Mouse (Mus musculus): ENCODE data around the gene Crip3. TPM values are rescaled to one million over a fixed set of nuclear protein-coding genes. Genes with fewer than 3 reads are reported as not detected.

The Crip3 gene
- total RNA-seq, 1 experiment from 2014 or later = not detected

DNA sequence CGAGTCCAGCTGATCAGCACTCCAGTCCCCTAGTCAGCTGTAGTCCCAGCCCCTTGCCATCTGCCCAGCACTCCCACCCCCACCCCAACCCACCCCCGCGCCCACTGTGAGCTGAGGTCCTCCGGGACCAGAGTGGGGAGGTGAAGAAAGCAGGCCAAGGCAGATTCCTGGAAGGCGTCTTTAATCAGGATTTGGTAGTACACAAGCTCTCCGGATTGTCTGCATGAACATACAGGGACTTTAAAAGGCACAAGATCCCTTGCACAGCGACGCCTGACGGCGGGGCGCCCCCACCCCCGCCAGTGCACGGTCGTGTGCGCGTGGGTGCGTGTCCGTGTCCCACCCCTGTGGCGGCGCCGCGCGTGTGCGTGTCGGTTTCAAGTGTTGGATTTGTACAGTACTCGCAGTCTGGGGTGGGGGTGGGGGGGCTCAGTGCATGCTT is 25.3 kb downstream of the Crip3 start:
- ATAC-seq (replicated peaks; ENCODE audit: low read depth, poor library complexity, severe bottlenecking) = no peak

DNA sequence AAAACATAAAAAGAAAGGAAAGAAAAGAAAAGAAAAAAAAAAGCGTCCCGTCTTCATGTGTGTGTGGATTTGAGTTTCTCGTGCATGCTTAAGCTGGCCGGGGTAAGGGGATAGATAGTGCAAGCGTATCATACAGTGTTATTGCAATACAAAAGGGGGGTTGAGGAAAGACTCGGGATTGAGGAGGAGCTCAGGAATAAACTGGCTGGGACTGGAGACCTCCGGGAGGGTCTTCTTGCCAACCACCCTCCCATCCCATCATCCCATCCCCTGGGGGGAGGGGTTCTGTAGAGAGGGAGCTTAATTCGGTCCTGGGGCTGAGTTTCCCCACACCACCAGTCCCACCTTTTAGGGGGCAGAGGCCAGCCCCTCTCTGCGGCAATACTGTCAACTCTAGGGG is 25.8 kb downstream of the Crip3 start:
- ATAC-seq (replicated peaks; ENCODE audit: low read depth, poor library complexity, severe bottlenecking) = no peak

GRCm38 (mm10) chr17:46455110-46455691 is 26.5 kb downstream of the Crip3 start:
- ATAC-seq (replicated peaks; ENCODE audit: low read depth, poor library complexity, severe bottlenecking) = no peak

DNA sequence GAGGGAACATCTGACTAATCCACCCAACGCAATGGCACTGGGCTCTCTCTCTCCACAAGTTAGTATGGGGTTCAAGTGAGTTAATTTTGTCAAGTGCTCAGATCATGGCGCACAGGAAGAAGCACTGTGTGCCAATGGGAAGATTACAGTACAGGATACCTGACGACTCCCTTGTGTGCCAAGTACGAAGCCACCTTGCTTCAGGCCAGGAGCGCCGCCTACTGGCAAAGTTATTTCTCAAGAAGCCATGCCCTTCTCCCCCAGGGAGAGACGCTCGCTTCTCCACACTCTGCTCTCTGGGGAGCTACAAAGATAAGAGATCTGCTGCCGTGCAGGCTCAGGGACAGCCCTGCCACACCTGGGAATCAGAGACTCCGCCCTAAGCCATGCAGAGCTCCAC is 29.1 kb downstream of the Crip3 start:
- ATAC-seq (replicated peaks; ENCODE audit: low read depth, poor library complexity, severe bottlenecking) = no peak; the same call in 1 of the 2 replicates

GRCm38 (mm10) chr17:46458439-46458838 is 29.7 kb downstream of the Crip3 start:
- no peak for ATAC-seq (replicated peaks; ENCODE audit: low read depth, poor library complexity, severe bottlenecking)

DNA sequence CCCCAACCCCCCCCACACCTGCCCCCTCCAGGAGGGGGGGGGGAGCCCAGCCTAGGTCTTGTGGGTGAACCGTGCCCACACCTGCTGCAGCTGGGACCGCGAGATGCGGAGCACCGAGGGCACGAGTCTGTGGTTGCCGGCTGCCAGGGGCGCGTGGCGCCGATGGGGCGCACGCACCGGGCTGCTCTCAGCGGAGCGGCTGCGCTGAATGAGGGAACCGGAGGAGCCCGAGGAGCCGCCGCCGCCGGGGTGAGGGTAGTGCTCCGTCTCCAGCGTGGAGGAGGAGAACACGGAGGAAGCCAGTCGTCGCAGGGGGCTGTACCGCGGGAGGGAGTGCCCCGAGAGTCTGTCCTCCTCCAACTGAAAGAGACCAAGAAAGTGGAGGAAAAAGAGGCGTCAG is 31.9 kb downstream of the Crip3 start:
- peak; percentile 53 for ATAC-seq (replicated peaks; ENCODE audit: low read depth, poor library complexity, severe bottlenecking)

- no peak for ATAC-seq (replicated peaks; ENCODE audit: low read depth, poor library complexity, severe bottlenecking)
These were observed 32.6 kb downstream of the Crip3 start for GRCm38 (mm10) chr17:46461347-46461746.

DNA sequence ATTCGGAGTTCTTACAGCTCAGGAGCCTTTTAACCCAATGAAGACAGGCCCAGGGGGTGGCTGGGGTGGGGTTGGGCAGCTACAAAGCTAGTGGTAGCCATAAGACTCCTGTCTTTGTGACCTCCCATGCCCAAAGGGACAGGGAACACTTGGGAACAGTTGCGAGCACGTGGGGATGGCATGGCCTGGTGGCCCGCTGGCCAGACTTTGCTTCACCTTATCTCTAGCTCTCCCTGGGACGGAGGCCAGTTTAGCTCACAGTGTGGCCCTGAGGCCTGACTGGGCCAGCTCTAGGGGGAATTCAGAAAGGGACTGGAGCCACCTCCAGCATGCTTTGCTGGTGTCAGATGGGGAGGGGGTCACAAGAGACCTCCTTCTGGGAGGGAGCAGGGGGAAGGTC is 33.5 kb downstream of the Crip3 start:
- ATAC-seq (replicated peaks; ENCODE audit: low read depth, poor library complexity, severe bottlenecking) = no peak

DNA sequence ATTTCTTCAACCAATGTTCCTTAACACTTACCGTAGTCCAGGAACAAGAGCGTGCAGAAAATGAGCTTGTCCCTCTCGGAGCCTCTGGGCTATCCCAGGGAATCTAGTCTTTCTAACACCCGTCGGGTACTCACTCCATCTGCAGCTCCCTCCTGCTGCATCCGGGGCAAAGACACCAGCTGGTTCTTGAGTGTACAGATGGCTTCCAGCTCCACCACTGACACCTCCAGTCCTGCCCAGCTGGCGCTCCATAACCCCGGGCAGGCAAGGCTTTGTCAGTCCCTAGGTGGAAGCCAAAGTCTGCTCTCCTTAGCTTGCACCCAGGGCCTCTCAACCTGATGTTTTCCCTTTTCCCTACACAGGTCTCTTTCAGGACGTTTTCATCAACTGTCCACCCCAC is 39.1 kb downstream of the Crip3 start:
- ATAC-seq (replicated peaks; ENCODE audit: low read depth, poor library complexity, severe bottlenecking) = no peak

GRCm38 (mm10) chr17:46476601-46477000 is 47.9 kb downstream of the Crip3 start:
- ATAC-seq (replicated peaks; ENCODE audit: low read depth, poor library complexity, severe bottlenecking) = no peak

DNA sequence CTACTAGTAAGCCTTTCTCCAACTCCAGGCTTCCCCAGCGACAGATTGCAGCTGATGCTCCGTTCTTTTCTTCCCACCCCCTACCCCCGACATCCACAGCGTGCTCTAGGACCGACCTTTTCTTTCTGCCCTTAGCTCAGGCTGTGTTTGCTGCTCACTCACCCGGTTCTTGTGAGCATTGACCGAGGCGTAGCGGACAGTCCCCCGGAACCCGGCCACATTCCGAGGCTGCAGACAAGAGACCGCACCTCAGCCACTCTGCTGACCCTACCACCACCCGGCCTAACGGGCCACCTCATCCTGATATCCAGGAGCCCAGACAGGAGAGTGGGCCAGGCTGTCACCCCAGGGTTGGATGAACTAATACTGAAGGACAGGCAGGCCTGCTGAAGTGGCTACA is 48.6 kb downstream of the Crip3 start:
- no peak for ATAC-seq (replicated peaks; ENCODE audit: low read depth, poor library complexity, severe bottlenecking)

Other genes starting within 250 kb of the Crip3 start
- 19.1 and 27.4 TPM in 2 replicates for gene Polh, start 226.3 kb upstream of the Crip3 start, total RNA-seq (2017)
- 60.6 and 67.8 TPM in 2 replicates for gene Xpo5, start 226.1 kb upstream of the Crip3 start, total RNA-seq (2017)
- gene Polr1c, start 180.9 kb upstream of the Crip3 start, total RNA-seq (2017) = 50.0 and 55.6 TPM in 2 replicates
- 26.5 and 32.6 TPM in 2 replicates for gene Yipf3, start 180.8 kb upstream of the Crip3 start, total RNA-seq (2017)
- gene Lrrc73, start 175.4 kb upstream of the Crip3 start, total RNA-seq (2017) = not detected in 2 replicates
- 11.3 and 14.6 TPM in 2 replicates for gene Tjap1, start 145.9 kb upstream of the Crip3 start, total RNA-seq (2017)
- 0.23 TPM in 1 of 2 replicates, not detected in the other for gene Dlk2, start 131.5 kb upstream of the Crip3 start, total RNA-seq (2017)
- gene Abcc10, start 100.6 kb upstream of the Crip3 start, total RNA-seq (2017) = 0.63 and 5.3 TPM in 2 replicates
- gene Zfp318, start 45.2 kb upstream of the Crip3 start, total RNA-seq (2017) = 19.5 and 55.4 TPM in 2 replicates
- gene Slc22a7, start 9.5 kb downstream of the Crip3 start, total RNA-seq (2017) = not detected in 2 replicates
- not detected in 2 replicates for gene Ttbk1, start 58.7 kb downstream of the Crip3 start, total RNA-seq (2017)
- 13.3 and 14.5 TPM in 2 replicates for gene Dnph1, start 67.8 kb downstream of the Crip3 start, total RNA-seq (2017)
- gene Cul9, start 117.5 kb downstream of the Crip3 start, total RNA-seq (2017) = 17.3 and 21.2 TPM in 2 replicates
- 32.5 and 35.4 TPM in 2 replicates for gene Srf, start 127.2 kb downstream of the Crip3 start, total RNA-seq (2017)
- gene Ptk7, start 200.6 kb downstream of the Crip3 start, total RNA-seq (2017) = 5.7 and 6.7 TPM in 2 replicates
- 6.1 and 6.9 TPM in 2 replicates for gene Klc4, start 217.1 kb downstream of the Crip3 start, total RNA-seq (2017)
- gene Mrpl2, start 217.3 kb downstream of the Crip3 start, total RNA-seq (2017) = 102 and 113 TPM in 2 replicates
- gene Cul7, start 221.4 kb downstream of the Crip3 start, total RNA-seq (2017) = 13.8 and 22.7 TPM in 2 replicates
- gene Rrp36, start 245.4 kb downstream of the Crip3 start, total RNA-seq (2017) = 46.2 and 51.9 TPM in 2 replicates
- gene Mea1, start 249.9 kb downstream of the Crip3 start, total RNA-seq (2017) = 63.6 and 86.9 TPM in 2 replicates